ENCODE assay signal across 8 mouse cellular contexts in the genomic region with DNA sequence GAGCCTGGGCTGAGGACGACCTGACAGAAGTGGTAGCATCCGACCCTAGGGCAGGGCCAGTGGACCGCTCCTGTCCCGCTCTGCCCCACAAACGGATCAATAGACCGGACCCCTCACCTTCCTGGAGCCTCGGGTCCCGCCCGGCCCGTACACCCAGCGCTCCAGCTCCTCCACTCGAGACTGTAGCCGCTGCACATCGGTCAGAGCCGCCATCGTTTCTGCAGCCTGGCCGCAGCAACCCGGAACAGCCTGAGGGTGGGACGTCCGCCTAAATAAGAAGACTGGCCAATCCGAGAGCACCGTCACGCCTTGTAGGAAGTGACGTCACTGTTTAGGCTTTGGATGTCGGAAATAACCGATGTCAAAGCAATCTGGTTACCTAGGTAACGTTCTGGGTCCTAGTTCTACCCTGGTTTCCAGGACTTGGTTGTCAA. TPM values are rescaled to one million over a fixed set of nuclear protein-coding genes. Genes with fewer than 3 reads are reported as not detected.
A peak's percentile ranks its signal among the peaks of the same experiment; 100 is the strongest.
DNase-seq lines count a peak whose midpoint lies in the region; ATAC-seq lines count a peak whose summit lies in the region.

A gene (minus strand): TSS at position 253 of the 434 bp plus-strand sequence.

- ATAC-seq in megakaryocyte progenitor cell, adult 5-6 weeks (replicated peaks; ENCODE audit: poor library complexity), result peak; percentile 98

- peak; percentile 96 for DNase-seq in adipocyte (ENCODE audit: low spot score)
- DNase-seq in embryo, embryonic 10 days (ENCODE audit: low spot score), result peak; percentile 99
- peak; percentile 76 for DNase-seq in gastrocnemius, postnatal 10 days
- DNase-seq in induced T-regulatory cell, adult 2 months (ENCODE audit: low read depth), result peak; percentile 96
- peak; percentile 95 to 96 for DNase-seq in left cerebral cortex, adult 9 months (ENCODE audit: low spot score in 2 of 2)
- peak; percentile 81 for DNase-seq in right cerebral cortex, postnatal 14 days
- DNase-seq in yolk sac, embryonic 10.5 days (ENCODE audit: low spot score), result peak; percentile 88

RNA-seq across cellular contexts. Expression of the gene that starts here (rescaled TPM):
- total RNA-seq in gastrocnemius, postnatal 10 days (2021), result 10 to 100 TPM; 44.3 to 57.6 TPM
- 57.9 and 75.6 TPM in 2 replicates for total RNA-seq in megakaryocyte progenitor cell, adult 5-6 weeks (2015)
- total RNA-seq in megakaryocyte progenitor cell, adult 5-6 weeks (2017), result 73.4 and 94.6 TPM in 2 replicates

Comparison
In these comparisons a context has a peak if more than half of its experiments do, and no peak if none do; other contexts are left out.
1. Peak in every context shown above with its lines: DNase-seq and ATAC-seq.